Mouse (Mus musculus) lung, embryonic 15.5 days (tissue): Measurements from ENCODE around the gene Clec4b2. TPM values are rescaled to one million over a fixed set of nuclear protein-coding genes. Genes with fewer than 3 reads are reported as not detected.
"Not testable (repeated sequence)": the region's sequence is repeated elsewhere in the genome, so short reads cannot be mapped to it uniquely, and the experiment has no call there.

Experiments used
- ATAC-seq: fragments of 200-750 bp; cut with Nextera tagmentation; 2 replicates; pipeline ENCODE4 v1.8.0; 2017; ENCODE audit warnings: moderate number of reproducible peaks, borderline replicate concordance; ENCODE audit not compliant: low FRiP score, low TSS enrichment; ENCODE audit errors: extremely low read depth
- H3K27ac ChIP-seq: fragments of 300-500 bp; sonication (generic); 2 replicates; pipeline ENCODE4 v1.5.1; 2015; ENCODE audit warnings: moderate library complexity, mild to moderate bottlenecking, inconsistent platforms
- H3K27me3 ChIP-seq: fragments of 300-500 bp; sonication (generic); 2 replicates; pipeline ENCODE4 v1.6.1; 2015; ENCODE audit warnings: inconsistent platforms
- H3K36me3 ChIP-seq: fragments of 300-500 bp; sonication (generic); 2 replicates; pipeline ENCODE4 v1.6.1; 2015; ENCODE audit warnings: inconsistent platforms
- H3K4me1 ChIP-seq: fragments of 300-500 bp; sonication (generic); 2 replicates; pipeline ENCODE4 v1.6.1; 2015; ENCODE audit warnings: inconsistent platforms
- H3K4me2 ChIP-seq: fragments of 300-500 bp; sonication (generic); 2 replicates; pipeline ENCODE4 v1.6.1; 2015; ENCODE audit warnings: inconsistent platforms, mild to moderate bottlenecking, moderate library complexity
- H3K4me3 ChIP-seq: fragments of 300-500 bp; sonication (generic); 2 replicates; pipeline ENCODE4 v1.5.1; 2015; ENCODE audit warnings: mild to moderate bottlenecking, inconsistent platforms
- H3K9ac ChIP-seq: fragments of 300-500 bp; sonication (generic); 2 replicates; pipeline ENCODE4 v1.6.1; 2015; ENCODE audit warnings: inconsistent platforms
- H3K9me3 ChIP-seq: fragments of 300-500 bp; sonication (generic); 2 replicates; pipeline ENCODE4 v1.6.1; 2016; ENCODE audit warnings: inconsistent platforms
- WGBS: fragments of 180-500 bp; shearing (Covaris S2); methylation state at CpG from one replicate; pipeline ENCODE4 v1.1.7; 2015; 5-methylcytosine and 5-hydroxymethylcytosine counted together
- polyA plus RNA-seq: library from polyadenylated mRNA; unstranded; fragments of >200 nt; fragmentation: Nextera tagmentation; extraction: Ambion mirVana; gene quantifications from 2 replicates; pipeline ENCODE4 v1.2.1, GENCODE M21; 2015

The Clec4b2 gene
- not detected in 2 replicates for polyA plus RNA-seq

DNA sequence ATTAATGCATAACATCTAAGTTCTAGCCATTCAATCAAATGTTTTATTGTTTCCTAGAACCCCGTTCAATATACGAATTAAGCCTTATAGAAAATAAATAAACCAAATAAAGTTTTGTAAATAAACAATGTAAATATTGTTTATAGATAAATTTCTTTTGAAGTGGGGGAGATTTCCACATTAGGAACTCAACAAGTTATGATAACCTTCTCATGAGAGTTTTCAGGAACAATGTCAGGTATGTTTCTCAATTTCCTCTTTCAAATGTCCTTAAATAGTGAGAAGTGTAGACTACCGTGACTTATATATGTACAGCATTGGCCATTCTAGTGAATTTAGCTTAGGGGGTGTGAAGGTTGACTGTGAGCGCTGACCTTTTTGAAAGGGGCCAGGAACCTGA is at the start of gene Clec4b2:
Gene Clec4b2 (plus strand): TSS at position 301 of the 400 bp plus-strand sequence.
- no peak for ATAC-seq
- WGBS, result 79% methylated on average over 4 of the region's 4 CpGs
- H3K9me3 ChIP-seq, result no peaks in the 10 kb centered on the region

GRCm38 (mm10) chr6:123123195-123123594 is 49.5 kb upstream of the Clec4b2 start:
- ATAC-seq, result no peak
- H3K36me3 ChIP-seq, result no peaks in the 10 kb centered on the region
- no peak overlapping the region for H3K27ac ChIP-seq
- no peak overlapping the region for H3K4me3 ChIP-seq
- WGBS, result 64% methylated on average over 3 of the region's 3 CpGs
- H3K4me1 ChIP-seq, result no peaks in the 10 kb centered on the region
- H3K9ac ChIP-seq, result no peak overlapping the region
- no peaks in the 10 kb centered on the region for H3K27me3 ChIP-seq
- no peak overlapping the region for H3K4me2 ChIP-seq
- H3K9me3 ChIP-seq, result no peaks in the 10 kb centered on the region

More for the DNA sequence above, at the start of gene Clec4b2:
- Histone ChIP-seq H3K27ac (no peak within 1 kb of the TSS), H3K4me2 (no peak within 1 kb of the TSS), H3K9ac (no peak within 1 kb of the TSS), H3K36me3 (no peaks in the 10 kb centered on the region), H3K4me3 (no peak within 1 kb of the TSS), H3K27me3 (no peaks in the 10 kb centered on the region), H3K4me1 (no peaks in the 10 kb centered on the region)

- Histone ChIP-seq H3K27ac (no peak overlapping the region), H3K27me3 (no peaks in the 10 kb centered on the region), H3K4me3 (no peak overlapping the region), H3K36me3 (no peaks in the 10 kb centered on the region), H3K4me2 (no peak overlapping the region), H3K9me3 (no peaks in the 10 kb centered on the region), H3K4me1 (no peaks in the 10 kb centered on the region), H3K9ac (no peak overlapping the region)
- 59% methylated on average over 1 of the region's 1 CpGs for WGBS
- no peak for ATAC-seq
These were observed 45.5 kb upstream of the Clec4b2 start for GRCm38 (mm10) chr6:123127173-123127572.

DNA sequence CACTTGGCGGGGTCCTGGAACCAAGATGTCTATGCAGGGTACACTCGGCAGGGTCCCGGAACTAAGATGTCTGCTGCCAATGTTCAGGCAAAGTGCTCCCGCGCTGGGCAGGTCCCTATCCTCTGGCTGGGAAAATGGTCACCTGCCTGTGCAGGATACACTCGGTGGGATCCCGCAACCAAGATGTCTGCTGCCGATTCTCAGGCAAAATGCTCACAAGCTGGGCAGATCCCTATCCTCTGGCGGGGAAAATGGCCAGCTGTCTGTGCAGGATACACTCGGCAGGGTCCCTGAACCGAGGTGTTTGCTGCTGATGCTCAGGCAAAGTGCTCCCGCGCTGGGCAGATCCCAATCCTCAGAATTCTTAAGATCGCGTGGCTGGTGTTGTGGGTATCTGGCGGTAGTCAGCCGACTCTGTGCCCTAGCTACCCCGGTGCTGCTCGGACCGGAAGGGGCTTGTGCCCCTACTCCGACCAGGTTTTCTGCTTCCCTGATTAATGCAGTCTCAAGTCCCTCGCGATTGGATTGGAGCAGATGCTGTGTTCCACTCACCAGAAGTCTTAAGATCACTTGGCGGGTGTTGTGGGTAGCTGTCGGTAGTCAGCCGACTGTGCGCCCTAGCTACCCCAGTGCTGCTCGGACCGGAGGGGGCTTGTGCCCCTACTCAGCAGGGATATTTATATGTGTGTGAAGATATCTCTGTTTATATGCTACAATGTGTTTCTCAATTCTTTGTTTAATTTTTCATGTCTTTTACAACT is 34.7 kb upstream of the Clec4b2 start:
- H3K4me1 ChIP-seq, H3K4me3 ChIP-seq, ATAC-seq, H3K27ac ChIP-seq, H3K9me3 ChIP-seq, H3K27me3 ChIP-seq, H3K36me3 ChIP-seq, H3K9ac ChIP-seq, H3K4me2 ChIP-seq: not testable (repeated sequence)
- WGBS, result 66% methylated on average over 29 of the region's 29 CpGs

DNA sequence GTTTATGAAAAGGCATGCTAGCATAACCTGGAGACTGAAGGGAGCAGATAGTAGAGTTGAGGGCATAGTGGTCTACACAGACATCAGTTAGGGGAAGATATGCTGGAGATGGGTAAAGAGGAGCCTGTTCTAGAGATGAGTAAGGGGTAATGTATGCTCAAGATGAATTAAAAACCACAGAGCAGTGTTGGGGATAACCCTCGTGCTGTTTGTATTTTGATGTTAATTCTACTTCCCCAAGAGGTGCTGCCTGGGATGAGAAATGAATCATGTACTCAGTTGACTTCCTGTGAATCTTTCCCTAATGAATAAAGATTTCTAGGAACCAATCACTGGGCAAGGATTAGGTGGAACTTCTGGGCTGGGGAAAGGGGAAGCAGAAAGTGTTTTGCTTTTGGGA is 2.6 kb upstream of the Clec4b2 start:
- no peak for ATAC-seq
- no peaks in the 10 kb centered on the region for H3K4me1 ChIP-seq
- no peaks in the 10 kb centered on the region for H3K9me3 ChIP-seq
- H3K4me2 ChIP-seq, result no peak overlapping the region
- no peaks in the 10 kb centered on the region for H3K27me3 ChIP-seq
- no peak overlapping the region for H3K9ac ChIP-seq
- no peaks in the 10 kb centered on the region for H3K36me3 ChIP-seq
- 38% methylated on average over 1 of the region's 1 CpGs for WGBS
- H3K27ac ChIP-seq, result no peak overlapping the region
- no peak overlapping the region for H3K4me3 ChIP-seq

DNA sequence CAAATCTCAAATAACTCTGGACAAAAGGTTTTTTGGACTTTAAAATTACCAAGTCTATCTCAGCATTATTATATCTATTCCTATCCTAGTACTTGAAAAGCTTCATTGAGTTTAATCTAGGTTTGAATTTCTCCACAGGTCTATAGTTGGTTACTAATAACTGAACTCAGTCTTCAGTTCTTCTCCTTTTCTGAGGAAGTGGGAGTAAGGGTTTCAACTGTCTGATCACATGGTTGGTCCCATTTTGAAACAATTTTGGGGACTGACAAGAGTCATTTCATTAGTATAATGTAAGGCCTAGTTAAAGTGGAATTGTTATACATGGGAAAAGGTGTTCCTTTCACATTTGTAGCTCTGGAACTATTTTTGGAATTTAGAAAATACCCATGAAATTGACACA is 1.7 kb upstream of the Clec4b2 start:
- H3K27me3 ChIP-seq, result no peaks in the 10 kb centered on the region
- no peaks in the 10 kb centered on the region for H3K9me3 ChIP-seq

GRCm38 (mm10) chr6:123175549-123175948 is 2.9 kb downstream of the Clec4b2 start:
- Histone ChIP-seq H3K27me3 (no peaks in the 10 kb centered on the region), H3K36me3 (no peaks in the 10 kb centered on the region), H3K9me3 (no peaks in the 10 kb centered on the region), H3K27ac (no peak overlapping the region), H3K4me1 (no peaks in the 10 kb centered on the region), H3K9ac (no peak overlapping the region), H3K4me3 (no peak overlapping the region), H3K4me2 (no peak overlapping the region)
- ATAC-seq, result no peak
- WGBS, result 71% methylated on average over 1 of the region's 1 CpGs

More for the DNA sequence above, 1.7 kb upstream of the Clec4b2 start:
- Histone ChIP-seq H3K27ac (no peak overlapping the region), H3K4me1 (no peaks in the 10 kb centered on the region), H3K9ac (no peak overlapping the region), H3K36me3 (no peaks in the 10 kb centered on the region), H3K4me3 (no peak overlapping the region), H3K4me2 (no peak overlapping the region)
- ATAC-seq, result no peak

GRCm38 (mm10) chr6:123184862-123185261 is 12.2 kb downstream of the Clec4b2 start:
- not testable (repeated sequence) for H3K4me2 ChIP-seq, H3K27me3 ChIP-seq, H3K36me3 ChIP-seq, H3K4me1 ChIP-seq, H3K9me3 ChIP-seq, H3K4me3 ChIP-seq, ATAC-seq, H3K27ac ChIP-seq, H3K9ac ChIP-seq
- WGBS, result 79% methylated on average over 2 of the region's 2 CpGs

GRCm38 (mm10) chr6:123207187-123208076 is 34.7 kb downstream of the Clec4b2 start:
- ATAC-seq, result no peak
- no peak overlapping the region for H3K4me3 ChIP-seq
- no peaks in the 10 kb centered on the region for H3K9me3 ChIP-seq
- 62% methylated on average over 1 of the region's 1 CpGs for WGBS
- H3K4me2 ChIP-seq, result no peak overlapping the region
- no peaks in the 10 kb centered on the region for H3K27me3 ChIP-seq
- no peaks in the 10 kb centered on the region for H3K4me1 ChIP-seq
- no peak overlapping the region for H3K9ac ChIP-seq
- no peaks in the 10 kb centered on the region for H3K36me3 ChIP-seq
- H3K27ac ChIP-seq, result no peak overlapping the region

- not testable (repeated sequence) for H3K9me3 ChIP-seq, H3K27me3 ChIP-seq, ATAC-seq
These were observed 35.4 kb downstream of the Clec4b2 start for GRCm38 (mm10) chr6:123208077-123208439.

DNA sequence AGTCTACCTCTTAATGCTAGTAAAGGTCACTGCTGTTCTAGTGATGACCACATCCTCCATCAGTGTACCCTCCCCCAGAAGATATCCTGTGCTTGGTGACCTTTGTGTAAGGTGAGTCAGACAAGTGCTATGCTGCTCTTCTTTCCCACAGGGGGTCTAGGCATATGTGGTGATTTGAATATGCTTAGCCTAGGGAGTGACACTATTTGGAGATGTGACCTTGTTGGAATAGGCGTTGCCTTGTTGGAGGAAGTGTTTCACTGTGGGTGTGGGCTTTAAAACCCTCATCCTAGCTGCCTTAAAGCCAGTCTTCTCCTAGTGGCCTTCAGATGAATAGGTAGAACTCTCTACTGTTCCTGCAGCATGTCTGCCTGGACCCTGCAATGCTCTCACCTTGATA is 39.0 kb downstream of the Clec4b2 start:
- no peaks in the 10 kb centered on the region for H3K4me1 ChIP-seq
- H3K9me3 ChIP-seq, result no peaks in the 10 kb centered on the region
- H3K4me3 ChIP-seq, result no peak overlapping the region
- no peak overlapping the region for H3K4me2 ChIP-seq
- no peak overlapping the region for H3K9ac ChIP-seq
- WGBS, result 56% methylated on average over 1 of the region's 1 CpGs
- H3K36me3 ChIP-seq, result no peaks in the 10 kb centered on the region
- no peak overlapping the region for H3K27ac ChIP-seq
- no peaks in the 10 kb centered on the region for H3K27me3 ChIP-seq
- ATAC-seq, result no peak

More at GRCm38 (mm10) chr6:123208077-123208439, 35.4 kb downstream of the Clec4b2 start:
- not testable (repeated sequence) for H3K36me3 ChIP-seq, H3K27ac ChIP-seq, H3K4me2 ChIP-seq, H3K4me3 ChIP-seq, H3K9ac ChIP-seq, H3K4me1 ChIP-seq

- Histone ChIP-seq H3K9me3 (no peaks in the 10 kb centered on the region), H3K36me3 (no peaks in the 10 kb centered on the region), H3K9ac (no peak overlapping the region), H3K4me3 (no peak overlapping the region), H3K27me3 (no peaks in the 10 kb centered on the region), H3K4me1 (no peaks in the 10 kb centered on the region), H3K4me2 (no peak overlapping the region), H3K27ac (no peak overlapping the region)
- WGBS, result 54% methylated on average over 2 of the region's 2 CpGs
- ATAC-seq, result no peak
These were observed 55.0 kb downstream of the Clec4b2 start for GRCm38 (mm10) chr6:123227519-123228166.
